Mouse (Mus musculus): Measurements from ENCODE around the gene Lig3.

DNA sequence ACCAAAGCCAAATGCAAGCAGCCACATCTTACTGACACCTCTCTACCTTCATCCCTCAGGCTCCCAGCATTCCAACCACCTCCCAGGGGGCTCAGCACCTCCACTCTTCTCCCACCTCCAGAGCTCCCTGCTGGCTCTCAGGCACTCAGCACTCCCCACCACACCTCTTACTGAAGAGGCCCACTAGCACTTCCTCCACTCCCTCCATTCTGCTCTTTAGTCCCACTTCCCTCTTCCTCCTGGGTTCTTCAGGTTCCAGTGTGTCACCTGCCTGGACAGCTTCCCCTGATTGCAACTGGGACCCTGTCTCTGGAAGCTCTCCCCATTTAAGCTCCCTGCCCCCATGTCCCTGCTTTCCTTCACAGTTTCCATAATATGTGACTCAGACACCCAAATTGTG lies 45.9 kb downstream of the Lig3 start:
- no peak for TF ChIP-seq CTCF (IDR thresholded peaks at IDR 0.05; ENCODE audit: control insufficient read depth, insufficient read depth, insufficient read length)
- TF ChIP-seq MYOG (IDR thresholded peaks at IDR 0.05; ENCODE audit: control insufficient read depth, extremely low read depth, insufficient read length): no peak
- no peak for TF ChIP-seq USF1 (IDR thresholded peaks at IDR 0.05; ENCODE audit: low read depth)
- TF ChIP-seq CEBPB (IDR thresholded peaks at IDR 0.05; ENCODE audit: low read depth): no peak
- TF ChIP-seq MAX (IDR thresholded peaks at IDR 0.05): no peak
- TF ChIP-seq MYOD1 (IDR thresholded peaks at IDR 0.05; ENCODE audit: control insufficient read depth, insufficient read length, low read depth): no peak
